Mouse (Mus musculus): Measurements from ENCODE around the gene Ttc13. TPM values are rescaled to one million over a fixed set of nuclear protein-coding genes. Genes with fewer than 3 reads are reported as not detected.

Gene Ttc13
- polyA plus RNA-seq, 1 experiment from 2014 or later: 57.7 TPM

Other genes starting within 250 kb of the Ttc13 start
- gene Cog2, start 201.2 kb downstream of the Ttc13 start, polyA plus RNA-seq (2014; fragmentation: Nextera tagmentation; extraction: Ambion mirVana): 37.9 and 42.6 TPM in 2 replicates
- gene Agt, start 152.3 kb downstream of the Ttc13 start, polyA plus RNA-seq (2014; fragmentation: Nextera tagmentation; extraction: Ambion mirVana): 0.12 TPM in 1 of 2 replicates, not detected in the other
- gene Capn9, start 145.9 kb downstream of the Ttc13 start, polyA plus RNA-seq (2014; fragmentation: Nextera tagmentation; extraction: Ambion mirVana): 0.09 TPM in 1 of 2 replicates, not detected in the other
- 33.0 and 34.3 TPM in 2 replicates for gene 2310022B05Rik, start 58.6 kb downstream of the Ttc13 start, polyA plus RNA-seq (2014; fragmentation: Nextera tagmentation; extraction: Ambion mirVana)
- 27.7 and 31.4 TPM in 2 replicates for gene Arv1, start 156 bp upstream of the Ttc13 start, polyA plus RNA-seq (2014; fragmentation: Nextera tagmentation; extraction: Ambion mirVana)
- 4.1 and 5.5 TPM in 2 replicates for gene Fam89a, start 29.8 kb upstream of the Ttc13 start, polyA plus RNA-seq (2014; fragmentation: Nextera tagmentation; extraction: Ambion mirVana)
- gene Trim67, start 71.1 kb upstream of the Ttc13 start, polyA plus RNA-seq (2014; fragmentation: Nextera tagmentation; extraction: Ambion mirVana): 7.1 and 7.5 TPM in 2 replicates
- 139 and 140 TPM in 2 replicates for gene Gnpat, start 141.1 kb upstream of the Ttc13 start, polyA plus RNA-seq (2014; fragmentation: Nextera tagmentation; extraction: Ambion mirVana)
- 41.5 TPM in 2 replicates for gene 2810004N23Rik, start 141.1 kb upstream of the Ttc13 start, polyA plus RNA-seq (2014; fragmentation: Nextera tagmentation; extraction: Ambion mirVana)
- gene Exoc8, start 175.7 kb upstream of the Ttc13 start, polyA plus RNA-seq (2014; fragmentation: Nextera tagmentation; extraction: Ambion mirVana): 7.7 and 8.0 TPM in 2 replicates
- gene Sprtn, start 175.9 kb upstream of the Ttc13 start, polyA plus RNA-seq (2014; fragmentation: Nextera tagmentation; extraction: Ambion mirVana): 12.2 and 14.5 TPM in 2 replicates
- 19.5 and 20.9 TPM in 2 replicates for gene Egln1, start 227.3 kb upstream of the Ttc13 start, polyA plus RNA-seq (2014; fragmentation: Nextera tagmentation; extraction: Ambion mirVana)